Mouse (Mus musculus): ENCODE results near the gene Asb5. TPM values are rescaled to one million over a fixed set of nuclear protein-coding genes. Genes with fewer than 3 reads are reported as not detected.

Gene Asb5
- polyA plus RNA-seq, 1 experiment from 2014 or later, result 6.2 TPM

Other genes with a start within 250 kb of the Asb5 start
- 79.6 and 85.1 TPM in 2 replicates for gene Spcs3, start 418 bp downstream of the Asb5 start, polyA plus RNA-seq (2014; fragmentation: Nextera tagmentation; extraction: Ambion mirVana)
- not detected in 2 replicates for gene Spata4, start 71.2 kb downstream of the Asb5 start, polyA plus RNA-seq (2014; fragmentation: Nextera tagmentation; extraction: Ambion mirVana)

Data from intestine, embryonic 14.5 days (tissue).